Mouse (Mus musculus) fibroblast of lung, adult 2 months (primary cell): ENCODE data around the gene Ntsr1.

ENCODE experiments used
- DNase-seq: peaks from one replicate; pipeline ENCODE4 v3.0.0-alpha.2; 2011; ENCODE audit warnings: low read depth

The Ntsr1 gene

GRCm38 (mm10) chr2:180562146-180562545 is 62.4 kb downstream of the Ntsr1 start:
- no peak for DNase-seq

GRCm38 (mm10) chr2:180563296-180563695 is 63.5 kb downstream of the Ntsr1 start:
- DNase-seq, result no peak

GRCm38 (mm10) chr2:180563841-180564240 is 64.1 kb downstream of the Ntsr1 start:
- DNase-seq, result no peak

GRCm38 (mm10) chr2:180566240-180566913 is 66.6 kb downstream of the Ntsr1 start:
- no peak for DNase-seq

- no peak for DNase-seq
Measured at GRCm38 (mm10) chr2:180569028-180569643, 69.4 kb downstream of the Ntsr1 start.

GRCm38 (mm10) chr2:180576482-180576881 is 76.7 kb downstream of the Ntsr1 start:
- DNase-seq, result no peak

- DNase-seq, result no peak
Measured at GRCm38 (mm10) chr2:180578686-180579085, 78.9 kb downstream of the Ntsr1 start.

GRCm38 (mm10) chr2:180581002-180581401 is 81.2 kb downstream of the Ntsr1 start, which contains the start of gene Mrgbp:
Gene Mrgbp, plus strand, starts transcription at chr2:180581304.
- peak; percentile 73 for DNase-seq

- peak; percentile 93 for DNase-seq
Measured at GRCm38 (mm10) chr2:180582481-180583153, 82.8 kb downstream of the Ntsr1 start.

GRCm38 (mm10) chr2:180583154-180583507 is 83.4 kb downstream of the Ntsr1 start:
- no peak for DNase-seq

GRCm38 (mm10) chr2:180588736-180589122 is 89.0 kb downstream of the Ntsr1 start:
- DNase-seq, result no peak

GRCm38 (mm10) chr2:180589123-180589831 is 89.5 kb downstream of the Ntsr1 start, which contains the start of gene Ogfr:
Gene Ogfr, plus strand, starts transcription at chr2:180589245.
- DNase-seq, result no peak
